Mouse (Mus musculus): ENCODE data around the gene H2-M11. TPM values are rescaled to one million over a fixed set of nuclear protein-coding genes. Genes with fewer than 3 reads are reported as not detected.

Gene H2-M11
- polyA plus RNA-seq (2012; rRNA removed; ENCODE audit: low replicate concordance) = not detected in 2 replicates

DNA sequence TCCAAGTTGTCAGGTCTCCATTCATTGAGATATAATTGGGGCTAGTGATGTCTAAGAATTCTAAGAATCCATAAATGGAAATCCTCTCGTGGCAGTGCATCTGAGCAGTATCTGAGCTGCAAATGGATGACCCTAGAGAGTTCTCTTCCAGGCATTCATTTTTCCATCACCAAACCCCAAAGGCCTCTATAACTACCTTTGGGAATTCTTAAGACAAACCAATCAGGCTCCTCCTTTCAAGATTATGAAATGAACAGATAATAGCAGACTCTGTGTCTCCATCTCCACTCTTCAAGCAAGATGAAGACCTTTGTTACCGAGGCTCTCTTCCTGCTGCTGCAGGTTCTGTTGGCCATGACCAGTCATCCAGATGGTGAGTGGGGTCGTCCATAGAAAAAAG is at the start of gene H2-M11:
Gene H2-M11, plus strand, starts transcription at position 301 of the 400 bp plus-strand sequence.

Other genes with a start within 250 kb of the H2-M11 start
- not detected in 2 replicates for gene H2-M10.1, start 220.9 kb upstream of the H2-M11 start, polyA plus RNA-seq (2012; rRNA removed; ENCODE audit: low replicate concordance)
- not detected in 2 replicates for gene H2-M10.3, start 178.7 kb upstream of the H2-M11 start, polyA plus RNA-seq (2012; rRNA removed; ENCODE audit: low replicate concordance)
- gene H2-M10.4, start 84.7 kb upstream of the H2-M11 start, polyA plus RNA-seq (2012; rRNA removed; ENCODE audit: low replicate concordance) = not detected in 2 replicates
- gene H2-M9, start 95.6 kb downstream of the H2-M11 start, polyA plus RNA-seq (2012; rRNA removed; ENCODE audit: low replicate concordance) = 0.86 and 3.3 TPM in 2 replicates
- gene H2-M1, start 125.1 kb downstream of the H2-M11 start, polyA plus RNA-seq (2012; rRNA removed; ENCODE audit: low replicate concordance) = not detected in 2 replicates
- gene H2-M10.5, start 225.8 kb downstream of the H2-M11 start, polyA plus RNA-seq (2012; rRNA removed; ENCODE audit: low replicate concordance) = not detected in 2 replicates